Mouse (Mus musculus) spleen, postnatal 4 days (tissue): ENCODE measurements around the gene D11Wsu47e.

Source experiments
- DNase-seq, 2 experiments: peaks; one replicate each; pipeline ENCODE4 v3.0.0; 2022; ENCODE audit warnings: low spot score in 2 of 2

Gene D11Wsu47e

DNA sequence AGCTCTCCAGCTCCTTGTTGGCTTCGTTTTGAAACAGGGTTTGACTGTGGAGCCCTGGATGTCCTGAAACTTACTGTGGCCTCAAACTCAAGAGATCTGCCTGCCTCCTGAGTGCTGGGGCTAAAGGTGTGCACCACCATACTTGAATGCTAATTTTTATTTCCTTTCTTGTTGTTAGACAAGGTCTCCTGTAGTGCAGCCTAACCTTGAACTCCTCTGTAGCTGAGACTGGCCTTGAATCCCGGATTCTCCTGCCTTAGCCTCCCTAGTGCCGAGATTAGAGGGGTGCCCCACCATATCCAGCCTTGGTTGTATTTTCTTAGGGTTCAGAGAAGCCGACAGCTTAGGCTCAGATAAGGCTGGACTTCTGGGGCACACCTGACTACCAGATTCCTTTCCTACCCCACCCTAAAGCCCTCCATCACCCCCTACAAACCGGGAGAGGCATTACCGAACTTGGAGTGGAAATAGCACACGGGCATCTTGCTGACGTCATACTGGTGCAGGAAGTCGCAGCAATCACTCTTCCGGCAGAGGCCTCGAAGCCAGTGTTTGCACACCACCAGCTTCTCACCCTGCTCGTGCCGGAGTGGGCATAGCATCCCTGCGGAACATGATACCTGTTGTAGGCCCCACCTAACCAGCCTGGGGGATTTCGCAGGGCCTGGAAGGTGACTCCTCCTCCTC, 21.9 kb downstream of the D11Wsu47e start:
- DNase-seq: no peak

DNA sequence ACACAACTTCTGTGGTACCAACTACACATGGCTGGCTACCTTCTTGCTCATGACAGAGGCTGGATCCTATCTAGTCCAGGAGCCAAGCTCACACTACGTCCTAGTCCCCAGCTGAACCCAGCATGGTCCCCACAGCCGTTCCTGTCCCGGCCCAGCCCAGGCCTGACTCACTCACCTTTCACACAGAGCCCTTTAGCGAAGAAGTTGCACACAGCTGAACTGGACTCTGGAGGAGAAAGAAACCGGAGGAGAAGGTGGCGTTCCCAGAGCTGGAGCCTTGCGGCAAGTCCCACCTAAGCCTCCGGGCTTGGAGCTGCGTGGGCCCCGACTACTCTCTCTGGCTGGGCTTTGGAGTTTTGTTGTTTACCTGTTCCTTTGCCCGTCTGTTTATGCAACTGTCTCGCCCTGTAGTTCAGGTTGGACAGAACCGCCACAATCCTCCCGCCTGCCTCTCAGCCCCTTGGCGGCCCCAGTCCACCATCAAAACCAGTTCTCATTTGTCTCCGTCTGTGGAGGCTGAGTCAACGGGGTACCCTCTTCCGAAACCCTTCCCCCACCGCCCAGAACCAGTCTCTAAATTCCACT, 24.5 kb downstream of the D11Wsu47e start:
- no peak for DNase-seq

DNA sequence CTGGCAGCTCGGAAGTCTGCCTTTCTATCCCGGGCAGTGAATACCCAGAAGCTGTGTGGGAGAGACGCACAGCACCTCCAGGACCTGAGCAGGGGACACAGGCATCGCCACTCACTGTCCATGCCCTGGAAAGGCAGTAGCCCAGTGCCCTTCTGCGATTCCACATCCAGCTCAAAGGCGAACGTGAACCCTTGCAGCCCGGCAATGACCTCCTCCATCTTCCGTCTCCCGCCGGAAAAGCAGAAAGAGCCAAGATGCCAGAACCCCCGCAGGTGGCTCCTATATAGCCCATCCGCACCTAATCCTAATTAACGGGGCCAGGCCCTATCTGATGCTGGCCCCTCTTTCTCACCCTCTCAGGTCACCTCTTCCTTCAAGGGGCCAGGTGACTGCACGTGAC, 25.1 kb downstream of the D11Wsu47e start:
- DNase-seq: no peak

GRCm38 (mm10) chr11:113709731-113710256, 25.6 kb downstream of the D11Wsu47e start, which contains the start of gene Cpsf4l:
Cpsf4l (minus strand) TSS chr11:113710017.
- no peak for DNase-seq

DNA sequence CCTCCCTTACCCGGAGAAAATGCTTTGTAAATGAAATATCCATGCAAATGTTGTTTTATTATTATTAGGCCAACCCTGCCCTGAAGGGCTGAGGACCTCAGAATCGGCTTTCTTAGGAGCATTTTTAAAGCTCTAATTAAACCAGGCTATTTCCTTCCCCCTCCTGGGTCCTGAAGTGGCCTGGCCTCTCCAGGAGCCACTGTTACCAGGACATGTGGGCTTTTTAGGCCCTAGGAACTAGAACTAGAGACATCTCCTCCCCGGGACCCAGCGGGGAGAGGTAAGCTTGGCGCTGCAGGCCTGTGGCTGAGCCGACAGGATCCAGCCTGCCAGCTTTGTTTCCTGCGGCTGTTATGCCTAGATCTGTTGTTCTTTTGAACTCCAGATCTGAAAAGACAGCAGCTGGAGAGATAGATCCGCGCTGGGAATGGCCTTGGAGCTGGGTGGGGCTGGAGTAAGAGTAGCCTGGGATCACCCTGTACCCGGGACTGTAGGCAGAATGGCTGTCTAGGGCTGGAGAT, 26.1 kb downstream of the D11Wsu47e start:
- DNase-seq: no peak

GRCm38 (mm10) chr11:113711061-113711460, 26.8 kb downstream of the D11Wsu47e start:
- no peak for DNase-seq

DNA sequence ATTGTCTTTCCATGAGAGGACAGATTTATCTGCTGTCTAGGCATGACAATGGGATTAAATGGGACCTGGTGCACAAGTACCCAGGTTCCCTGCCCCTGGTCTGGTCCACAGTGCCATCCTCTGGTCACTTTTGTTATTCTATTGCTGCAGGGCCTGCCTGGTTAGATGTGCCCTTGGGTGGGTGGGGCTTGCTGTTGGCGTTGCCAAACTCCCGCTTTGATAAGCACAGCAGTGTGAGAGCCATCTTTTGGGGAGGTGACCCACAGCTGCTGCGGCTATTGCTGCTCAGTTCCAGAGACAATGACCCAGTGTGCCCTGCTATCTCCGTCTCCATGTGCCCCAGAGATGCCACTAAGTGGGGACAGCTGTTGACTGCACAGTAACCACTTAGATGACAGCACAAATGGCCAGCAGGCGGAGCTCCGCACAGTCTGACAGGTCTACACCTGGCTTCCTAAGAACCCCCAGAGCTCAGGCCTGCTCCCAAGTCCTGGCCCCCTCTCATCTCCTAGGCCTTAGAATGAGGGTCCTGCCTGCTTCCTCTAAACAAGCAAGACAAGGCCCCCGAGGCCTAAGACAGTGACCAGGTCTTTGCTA, 31.0 kb downstream of the D11Wsu47e start:
- DNase-seq: peak in 1 of 2 experiments; percentile 48

DNA sequence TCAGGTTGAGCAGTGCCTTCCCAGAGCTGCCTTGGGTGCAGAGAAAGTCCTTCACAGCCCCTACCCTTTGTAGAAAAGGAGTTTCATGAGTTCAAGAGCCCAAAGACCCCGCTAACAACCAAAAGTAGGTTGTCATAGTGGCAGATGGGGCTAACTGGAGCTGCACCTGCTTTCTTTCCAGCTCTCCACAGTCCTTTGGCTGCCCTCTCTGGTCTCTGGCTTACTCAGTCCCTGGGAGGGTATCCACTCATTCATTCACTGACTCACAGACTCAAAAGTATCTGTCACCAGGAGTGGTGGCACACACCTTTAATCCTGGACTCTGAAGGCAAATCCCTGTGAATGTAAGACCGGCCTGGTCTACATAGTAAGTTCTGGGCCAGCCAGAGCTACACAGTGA, 31.9 kb downstream of the D11Wsu47e start:
- no peak for DNase-seq

DNA sequence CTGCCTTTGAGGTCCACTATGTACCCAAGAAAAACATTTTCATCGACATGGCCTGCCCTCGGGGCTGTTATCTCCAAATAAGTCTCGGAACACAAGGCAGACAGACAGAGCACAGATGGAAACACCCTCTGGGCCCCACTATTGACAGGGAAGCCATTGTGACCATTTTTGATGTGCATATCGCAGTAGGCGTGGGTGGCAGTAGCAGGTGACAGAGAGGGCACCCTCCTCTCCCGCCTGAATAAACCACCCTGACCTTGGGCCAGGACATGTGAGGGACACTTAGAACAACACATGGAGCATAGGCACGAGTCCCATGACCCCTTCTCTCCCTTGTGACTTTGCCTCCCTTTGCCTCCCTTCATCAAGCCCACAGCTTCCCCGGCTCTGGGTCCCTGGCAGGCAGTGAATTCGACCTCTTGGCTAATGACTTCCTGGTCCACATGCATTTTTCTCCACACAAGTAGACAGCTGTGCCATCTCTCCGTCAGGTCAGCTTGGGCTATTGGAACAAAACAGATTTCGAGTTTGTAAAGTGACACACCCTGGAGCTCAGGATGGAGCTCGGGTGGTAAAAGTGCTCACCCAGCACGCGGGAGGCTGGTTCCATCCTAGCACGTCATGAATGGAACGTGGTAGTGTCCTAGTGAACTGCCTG, 33.7 kb downstream of the D11Wsu47e start:
- no peak for DNase-seq

- no peak for DNase-seq
Measured at GRCm38 (mm10) chr11:113722405-113723090, 38.3 kb downstream of the D11Wsu47e start.

DNA sequence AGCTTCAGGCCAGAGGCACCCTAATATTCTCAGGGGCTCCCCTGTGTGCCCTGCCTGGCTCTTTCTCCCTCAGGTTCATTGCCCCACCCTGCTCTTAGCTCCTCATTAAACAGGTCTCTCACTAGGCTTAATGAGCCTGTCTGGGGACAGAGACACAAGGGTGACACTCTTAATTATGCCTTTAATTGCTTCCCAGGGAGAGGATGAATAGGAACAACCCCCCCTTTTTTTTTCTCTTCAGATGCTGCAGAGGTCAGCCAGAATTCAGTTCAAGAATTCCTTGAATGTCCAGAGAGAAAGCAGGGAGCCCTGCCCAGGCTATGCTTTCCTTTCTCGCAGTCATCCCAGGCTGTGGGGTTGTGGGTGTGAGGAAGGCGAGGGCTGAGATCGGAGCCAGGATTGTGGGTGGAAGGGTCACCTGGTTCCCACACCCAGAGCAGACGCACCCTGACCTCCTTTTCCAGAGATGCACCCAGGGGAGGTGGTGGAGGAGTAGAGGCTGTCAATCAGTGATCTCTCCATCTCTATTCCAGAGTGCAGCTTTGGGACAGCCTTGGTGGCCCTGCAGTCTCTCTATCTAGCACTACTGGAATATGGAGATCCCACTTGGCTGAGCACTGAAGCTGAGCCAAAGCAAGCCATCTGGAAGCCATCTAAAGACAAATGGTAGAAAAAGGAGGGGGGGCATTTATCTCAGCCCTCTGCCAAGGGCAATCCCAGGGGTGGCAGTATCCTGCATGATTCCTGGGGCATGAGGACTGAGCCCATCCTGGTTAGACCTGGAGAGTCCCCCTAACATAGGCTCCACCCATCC, 41.2 kb downstream of the D11Wsu47e start:
- DNase-seq: no peak

DNA sequence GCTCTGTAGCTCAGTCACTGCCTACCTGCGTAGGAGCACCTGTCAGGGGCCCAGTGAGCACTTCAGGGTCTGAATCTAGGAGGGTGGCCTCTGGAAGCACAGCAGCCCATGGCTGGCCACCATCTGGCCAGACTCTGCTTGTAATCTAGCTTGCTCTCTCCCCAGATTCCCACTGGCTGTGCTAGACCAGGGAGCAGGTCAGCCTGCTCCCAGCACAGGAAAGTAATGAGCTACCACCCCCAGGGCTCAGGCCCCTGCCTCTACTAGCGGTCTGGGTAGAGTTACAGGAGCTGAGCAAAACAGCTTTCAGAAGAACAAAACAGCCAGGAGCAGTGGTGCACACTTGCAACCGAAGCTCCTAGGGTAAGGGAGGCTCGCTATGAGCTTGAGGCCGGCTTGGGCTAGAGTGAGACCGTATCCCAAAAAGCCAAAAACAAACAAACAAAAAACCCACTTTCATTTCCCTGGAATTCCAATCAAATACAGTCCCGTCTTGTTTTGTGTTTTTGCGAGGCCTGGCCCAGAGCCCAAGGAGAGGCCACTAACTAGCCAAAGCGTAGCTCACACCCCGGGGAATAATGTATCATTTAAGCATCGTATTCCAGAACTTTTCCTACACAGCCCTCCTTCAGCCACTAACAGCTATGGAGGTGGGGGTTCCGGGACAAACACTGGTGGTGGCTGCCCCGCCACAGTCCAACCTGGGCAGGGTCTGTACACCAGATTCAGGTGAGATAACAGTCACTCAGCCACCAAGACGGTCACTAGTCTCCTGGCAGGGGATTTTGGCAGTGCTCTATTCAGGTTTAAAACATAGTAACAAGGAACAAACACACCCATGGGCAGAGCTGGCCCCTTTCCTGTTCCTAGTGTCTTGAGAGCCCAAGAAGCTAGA, 43.0 kb downstream of the D11Wsu47e start:
- no peak for DNase-seq

GRCm38 (mm10) chr11:113727992-113728391, 43.8 kb downstream of the D11Wsu47e start:
- DNase-seq: no peak

GRCm38 (mm10) chr11:113729239-113729638, 45.0 kb downstream of the D11Wsu47e start:
- no peak for DNase-seq

- no peak for DNase-seq
Measured at GRCm38 (mm10) chr11:113729917-113730316, 45.7 kb downstream of the D11Wsu47e start.

GRCm38 (mm10) chr11:113730879-113731278, 46.7 kb downstream of the D11Wsu47e start:
- no peak for DNase-seq

DNA sequence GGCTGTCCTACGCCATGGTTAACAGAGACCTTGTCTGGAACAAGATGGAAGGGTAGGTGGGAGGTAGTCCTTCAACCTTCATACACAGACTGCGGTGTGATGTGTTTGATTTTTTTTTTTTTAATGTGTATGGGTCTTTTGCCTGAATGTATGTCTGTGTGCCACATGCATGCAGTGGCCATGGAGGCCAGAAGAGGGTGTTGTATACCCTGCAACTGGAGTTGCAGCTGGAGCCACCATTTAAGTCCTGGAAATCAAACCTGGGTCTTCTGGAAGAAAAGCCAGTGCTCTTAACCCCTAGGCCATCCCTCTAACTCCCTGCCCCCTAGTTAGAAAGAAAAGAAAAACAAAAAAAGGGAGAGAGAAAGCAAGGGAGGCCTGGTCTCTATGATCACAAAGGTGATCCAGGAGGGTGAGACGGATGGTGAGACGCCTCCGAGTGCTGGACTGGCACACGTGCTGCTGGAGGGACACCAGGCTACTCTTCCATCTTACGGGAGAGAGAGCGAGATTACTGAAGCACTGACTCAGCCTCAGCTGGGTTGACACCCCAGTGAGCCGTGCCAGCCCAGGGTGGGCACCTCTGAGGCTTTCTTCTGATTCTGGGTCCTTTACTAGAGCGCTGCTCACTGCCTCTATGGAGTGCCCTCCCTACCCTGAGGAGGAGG, 47.9 kb downstream of the D11Wsu47e start:
- DNase-seq: no peak

DNA sequence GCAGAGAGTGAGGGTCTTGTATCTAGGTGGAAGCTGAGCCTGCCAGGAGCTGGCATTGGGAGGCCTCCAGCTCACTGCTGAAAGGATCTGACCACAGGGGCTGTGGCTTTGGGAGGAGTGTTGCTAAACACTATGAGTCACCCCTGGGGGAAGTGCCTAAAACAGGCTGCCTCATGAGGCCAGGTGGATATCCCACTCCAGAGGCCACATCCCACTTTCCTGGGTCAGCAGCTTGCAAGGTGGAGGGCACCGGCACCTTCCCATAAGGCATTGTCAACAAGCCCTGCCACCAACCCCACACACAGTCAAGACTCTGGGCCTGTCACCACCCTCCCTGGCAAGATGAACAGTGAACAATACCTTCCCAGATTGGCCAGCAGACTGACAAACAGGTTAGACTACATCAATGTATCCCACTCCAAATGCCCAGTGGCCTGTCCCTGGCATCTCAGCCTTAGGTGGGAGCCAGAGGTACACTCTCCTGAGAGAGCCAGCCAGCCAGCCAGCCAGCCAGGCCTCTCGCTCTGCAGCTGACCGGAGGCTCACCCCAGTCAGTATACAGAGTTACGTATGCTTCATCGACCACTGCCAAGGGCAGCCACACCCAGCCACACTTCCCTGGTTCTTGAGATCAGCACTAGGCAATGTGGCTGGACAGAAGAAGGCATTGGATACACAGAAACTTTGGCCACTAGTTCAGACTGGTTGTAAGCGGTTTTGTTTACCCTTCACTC, 49.6 kb downstream of the D11Wsu47e start:
- no peak for DNase-seq
